Mouse (Mus musculus) CH12.LX (cell line): ENCODE data around the gene Pcyt2. TPM values are rescaled to one million over a fixed set of nuclear protein-coding genes. Genes with fewer than 3 reads are reported as not detected.
A peak's percentile ranks its signal among the peaks of the same experiment; 100 is the strongest.

Experiments
- DNase-seq: peaks from one replicate; pipeline ENCODE4 v3.0.0-alpha.2; 2013; ENCODE audit errors: extremely low read depth
- H3K27ac ChIP-seq: 2 replicates; pipeline ENCODE4 v1.5.1; 2012; ENCODE audit warnings: low read depth, mild to moderate bottlenecking, control low read depth, moderate library complexity; ENCODE audit not compliant: insufficient read depth
- H3K27me3 ChIP-seq: replicated peaks from 2 replicates; pipeline ENCODE3; 2012; ENCODE audit warnings: inconsistent platforms
- H3K36me3 ChIP-seq, 2 experiments: replicated peaks in 1 of 2; 2 replicates each; pipeline versions ENCODE3 to v1.6.1; 2012; ENCODE audit warnings: inconsistent platforms in 1 of 2, low read length in 1 of 2, mild to moderate bottlenecking in 1 of 2, mixed read lengths in 1 of 2, moderate library complexity in 1 of 2; ENCODE audit not compliant: control insufficient read depth in 1 of 2, insufficient read depth in 1 of 2
- H3K4me1 ChIP-seq, 2 experiments: 2 replicates each; pipeline ENCODE4 v1.6.1; 2012; ENCODE audit warnings: inconsistent platforms in 1 of 2, moderate library complexity in 1 of 2; ENCODE audit not compliant: insufficient read depth in 2 of 2, control insufficient read depth in 1 of 2
- H3K4me2 ChIP-seq: 2 replicates; pipeline ENCODE4 v1.6.1; 2012; ENCODE audit warnings: low read depth, mild to moderate bottlenecking, control low read depth; ENCODE audit not compliant: poor library complexity, insufficient read depth, severe bottlenecking
- H3K4me3 ChIP-seq, 3 experiments: fragments of 150-350 bp in 1 of 3; sonication (generic) in 1 of 3; replicated peaks in 1 of 3; 2 replicates each; pipeline versions ENCODE3 to v1.5.1; 2011 to 2012; ENCODE audit warnings: low read depth in 2 of 3, low read length in 2 of 3, mild to moderate bottlenecking in 2 of 3, moderate library complexity in 2 of 3, control low read depth in 1 of 3, improper control_type of control experiment in 1 of 3, inconsistent platforms in 1 of 3, mixed read lengths in 1 of 3; ENCODE audit not compliant: poor library complexity in 1 of 3
- H3K79me2 ChIP-seq: replicated peaks from 2 replicates; pipeline ENCODE4 v1.6.1; 2012; ENCODE audit warnings: mild to moderate bottlenecking, moderate library complexity; ENCODE audit not compliant: control insufficient read depth, poor library complexity, insufficient read depth, severe bottlenecking; ENCODE audit errors: extremely low read depth
- H3K9ac ChIP-seq: 2 replicates; pipeline ENCODE4 v1.6.1; 2012; ENCODE audit warnings: low read depth, mild to moderate bottlenecking, control low read depth, moderate library complexity; ENCODE audit not compliant: insufficient read depth
- H3K9me3 ChIP-seq: replicated peaks from 2 replicates; pipeline ENCODE3; 2012; ENCODE audit warnings: low read length, inconsistent platforms, mixed read lengths
- BHLHE40 ChIP-seq: IDR thresholded peaks from 2 replicates; pipeline ENCODE4 v1.6.1; 2011; ENCODE audit warnings: mild to moderate bottlenecking, low read depth, low read length, improper control_type of control experiment
- CHD1 ChIP-seq: IDR thresholded peaks from 2 replicates; pipeline ENCODE4 v1.6.1; 2012; ENCODE audit warnings: low read depth, low read length, improper control_type of control experiment, inconsistent platforms
- CHD2 ChIP-seq: IDR thresholded peaks from 2 replicates; pipeline ENCODE4 v1.6.1; 2011; ENCODE audit warnings: low read length, improper control_type of control experiment
- ELF1 ChIP-seq: IDR thresholded peaks from 2 replicates; pipeline ENCODE4 v1.6.1; 2014; ENCODE audit warnings: low read depth, mild to moderate bottlenecking, inconsistent platforms, low read length, improper control_type of control experiment
- IRF4 ChIP-seq: IDR thresholded peaks from 2 replicates; pipeline ENCODE4 v1.6.1; 2014; ENCODE audit warnings: low read depth, mild to moderate bottlenecking, inconsistent platforms, low read length, improper control_type of control experiment
- JUN ChIP-seq: IDR thresholded peaks from 2 replicates; pipeline ENCODE4 v1.6.1; 2011; ENCODE audit warnings: low read depth, mild to moderate bottlenecking, low read length, improper control_type of control experiment, moderate library complexity; ENCODE audit not compliant: insufficient read depth
- JUND ChIP-seq: conservative IDR thresholded peaks from 2 replicates; pipeline ENCODE4 v1.6.1; 2011; ENCODE audit warnings: low read depth, low read length, improper control_type of control experiment
- KAT2A ChIP-seq: IDR thresholded peaks from 2 replicates; pipeline ENCODE4 v1.6.1; 2012; ENCODE audit warnings: low read length, improper control_type of control experiment, inconsistent platforms; ENCODE audit not compliant: insufficient replicate concordance
- MAX ChIP-seq: IDR thresholded peaks from 2 replicates; pipeline ENCODE4 v1.6.1; 2011; ENCODE audit warnings: low read length, improper control_type of control experiment
- MAZ ChIP-seq: IDR thresholded peaks from 2 replicates; pipeline ENCODE4 v1.6.1; 2012; ENCODE audit warnings: low read depth, mild to moderate bottlenecking, inconsistent platforms, low read length, improper control_type of control experiment, moderate library complexity
- POLR2A ChIP-seq: IDR thresholded peaks from 2 replicates; pipeline ENCODE4 v1.6.1; 2011; ENCODE audit warnings: low read depth, mild to moderate bottlenecking, improper control_type of control experiment, low read length
- SIN3A ChIP-seq: IDR thresholded peaks from 2 replicates; pipeline ENCODE4 v1.6.1; 2012; ENCODE audit warnings: low read length, improper control_type of control experiment, inconsistent platforms
- TBP ChIP-seq: conservative IDR thresholded peaks from 2 replicates; pipeline ENCODE4 v1.6.1; 2011; ENCODE audit warnings: low read depth, low read length, improper control_type of control experiment
- USF1 ChIP-seq: IDR thresholded peaks from 2 replicates; pipeline ENCODE4 v1.6.1; 2014; ENCODE audit warnings: low read depth, mild to moderate bottlenecking, inconsistent platforms, low read length, improper control_type of control experiment
- ZNF384 ChIP-seq: IDR thresholded peaks from 2 replicates; pipeline ENCODE4 v1.6.1; 2012; ENCODE audit warnings: low read depth, low read length, improper control_type of control experiment, inconsistent platforms
- dilution Hi-C: fragments of 300-500 bp; cut with MboI; formaldehyde crosslinking; loops from 2 replicates; pipeline ENCODE4 v1.14.3; 2020; ENCODE audit warnings: low sequenced_read_pairs; ENCODE audit not compliant: extremely low pct_unique_long_range_greater_than_20kb, extremely low pct_ligation_motif_present
- in situ Hi-C: fragments of 300-500 bp; cut with MboI; formaldehyde crosslinking; loops from 3 replicates; pipeline ENCODE4 v1.14.3; 2019; ENCODE audit warnings: low sequenced_read_pairs, low pct_ligation_motif_present, low pct_unique_long_range_greater_than_20kb, mixed read lengths
- polyA plus RNA-seq: library from polyadenylated mRNA; unstranded; fragments of >175 nt; gene quantifications from 2 replicates; pipeline ENCODE4 v1.2.1, GENCODE M21; 2012; ENCODE audit warnings: low read depth; ENCODE audit not compliant: insufficient read length
- total RNA-seq, 2 experiments: library from RNA; depleted of rRNA; stranded (reverse); fragments of 300-350 nt in 1 of 2; fragments of >200 nt in 1 of 2; gene quantifications; 2 replicates each; pipeline ENCODE4 v1.2.3; 2012 to 2014

The Pcyt2 gene
- total and polyA plus RNA-seq, 3 experiments: 154 to 166 (median 155) TPM

GRCm38 (mm10) chr11:120632559-120633519 lies 15.1 kb upstream of the Pcyt2 start (continued):
- no peak for TF ChIP-seq USF1
- TF ChIP-seq, all 38 proteins: peak for 13

DNA sequence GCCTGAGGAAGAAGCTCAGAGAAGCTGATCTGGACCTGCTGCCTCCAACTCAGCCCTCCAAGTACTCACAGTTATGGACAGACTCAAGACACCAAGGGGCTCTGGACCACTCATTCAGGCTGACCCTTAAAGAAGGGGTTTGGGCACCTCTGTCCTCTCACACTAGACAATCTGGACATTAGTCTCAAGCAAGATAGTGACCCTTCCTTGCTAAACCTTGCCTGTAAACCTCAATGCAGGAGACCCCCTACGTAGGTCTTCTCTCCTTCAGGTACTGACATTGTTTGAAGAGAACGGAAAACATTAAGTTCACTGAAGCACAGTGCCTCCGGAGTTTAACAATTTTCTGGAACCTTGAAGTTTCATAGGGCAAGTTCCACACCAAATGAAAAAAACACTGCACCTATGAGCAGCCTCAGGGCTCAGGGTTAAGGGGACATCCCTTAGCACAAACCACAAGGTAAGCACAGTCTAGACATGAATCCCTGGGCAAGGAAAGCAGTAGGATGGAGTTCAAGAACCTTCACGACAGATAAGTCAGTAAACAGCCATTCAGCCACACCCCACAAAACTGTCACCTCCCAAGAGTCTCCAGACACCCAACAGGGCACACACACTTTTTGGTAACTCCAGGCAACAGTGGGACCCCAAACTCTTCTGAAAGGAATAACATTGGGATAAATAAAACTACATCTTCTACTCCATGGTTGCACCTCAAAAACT lies 14.2 kb upstream of the Pcyt2 start:
- in situ Hi-C loops: no loop called here
- no peak for DNase-seq
- peaks cover 39% of the 10 kb centered on the region for H3K79me2 ChIP-seq
- dilution Hi-C loops: no loop called here
- no peaks in the 10 kb centered on the region for H3K9me3 ChIP-seq
- H3K9ac ChIP-seq: peak overlapping the region; percentile 96
- H3K27ac ChIP-seq: peak overlapping the region; percentile 74
- peak overlapping the region; percentile 87 for H3K4me2 ChIP-seq
- H3K4me1 ChIP-seq: peaks cover 31 to 54% of the 10 kb centered on the region in 2 experiments
- H3K36me3 ChIP-seq: peaks cover 20 to 29% of the 10 kb centered on the region in 2 experiments
- no peak for TF ChIP-seq ZNF384
- TF ChIP-seq TBP: no peak
- TF ChIP-seq IRF4: no peak
- no peak for TF ChIP-seq KAT2A
- TF ChIP-seq CHD1: 0 out of 2 replicates have a peak, but pooled peaks have one; percentile 67
- no peaks in the 10 kb centered on the region for H3K27me3 ChIP-seq
- H3K4me3 ChIP-seq: peak overlapping the region; percentile 74 to 93 (median 83)

DNA sequence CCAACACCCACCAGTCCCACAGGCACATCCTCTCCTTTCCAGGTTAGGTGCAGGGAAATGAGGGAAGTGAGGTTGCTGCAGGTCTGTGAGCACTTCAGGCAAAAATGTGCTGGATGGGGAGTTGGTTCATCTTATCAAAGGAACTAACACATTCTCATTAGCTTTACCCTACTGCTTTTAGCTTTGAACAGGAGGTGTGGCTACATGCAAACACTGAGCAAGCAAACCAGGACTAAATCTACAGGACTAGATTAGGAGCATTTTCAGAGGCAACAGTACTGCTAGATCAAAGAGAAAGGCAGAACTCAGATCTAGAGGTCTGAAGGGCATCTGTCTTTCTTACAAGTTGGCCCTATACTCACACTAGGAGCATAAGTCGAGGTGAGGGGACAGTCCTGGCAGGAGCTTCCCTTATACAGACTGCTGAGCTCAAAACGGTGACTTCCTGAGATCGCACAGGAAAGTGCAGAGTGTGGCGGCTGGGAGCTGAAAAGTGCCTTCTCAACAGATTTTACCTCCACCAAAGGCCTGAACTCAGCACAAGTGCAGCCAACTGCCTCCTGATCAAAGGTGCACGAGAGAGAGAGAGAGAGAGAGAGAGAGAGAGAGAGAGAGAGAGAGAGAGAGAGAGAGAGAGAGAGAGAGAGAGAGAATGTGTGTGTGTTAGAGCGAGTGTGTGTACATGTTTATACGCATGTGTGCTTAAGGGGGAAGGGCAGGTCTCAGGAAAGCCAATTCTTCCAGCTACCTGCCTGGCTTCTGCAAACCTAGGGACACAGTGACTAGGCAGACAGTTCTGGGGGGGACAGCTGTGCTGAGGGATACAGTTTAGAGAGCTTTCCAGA lies 13.4 kb upstream of the Pcyt2 start:
- Histone ChIP-seq H3K4me2 (peak overlapping the region; percentile 87), H3K9me3 (no peaks in the 10 kb centered on the region), H3K4me1 (peaks cover 34 to 62% of the 10 kb centered on the region in 2 experiments), H3K36me3 (peaks cover 22 to 31% of the 10 kb centered on the region in 2 experiments), H3K9ac (peak overlapping the region; percentile 96), H3K4me3 (peak overlapping the region; percentile 12 to 83 (median 74)), H3K27ac (peak overlapping the region; percentile 74), H3K27me3 (no peaks in the 10 kb centered on the region), H3K79me2 (peaks cover 39% of the 10 kb centered on the region)
- in situ Hi-C loops: no loop called here
- DNase-seq: no peak
- TF ChIP-seq SIN3A: peak; percentile 44; the same call in 1 of the 2 replicates
- peak; percentile 26; the same call in 1 of the 2 replicates for TF ChIP-seq CHD2
- TF ChIP-seq MAX: 0 out of 2 replicates have a peak, but pooled peaks have one; percentile 19
- 0 out of 2 replicates have a peak, but pooled peaks have one; percentile 19 for TF ChIP-seq JUND
- 0 out of 2 replicates have a peak, but pooled peaks have one; percentile 6 for TF ChIP-seq ELF1
- no peak for TF ChIP-seq JUN
- no peak for TF ChIP-seq MAZ
- no peak for TF ChIP-seq TBP
- TF ChIP-seq BHLHE40: peak; percentile 23; the same call in 1 of the 2 replicates
- TF ChIP-seq ZNF384: no peak
- 0 out of 2 replicates have a peak, but pooled peaks have one; percentile 14 for TF ChIP-seq POLR2A
- dilution Hi-C loops: no loop called here
